Mouse (Mus musculus) olfactory bulb, adult 2 months (tissue): ENCODE results near the gene Zcchc24.

ENCODE experiments used
- CTCF ChIP-seq: fragments of 200-500 bp; IDR thresholded peaks from 2 replicates; pipeline ENCODE4 v1.5.1; 2012; ENCODE audit warnings: low read depth, mild to moderate bottlenecking, low read length, moderate library complexity; ENCODE audit not compliant: insufficient read depth
- POLR2A ChIP-seq: fragments of 200-500 bp; IDR thresholded peaks from 2 replicates; pipeline ENCODE4 v1.6.1; 2012; ENCODE audit warnings: mild to moderate bottlenecking, low read depth, low read length, moderate library complexity; ENCODE audit not compliant: insufficient read depth

GRCm38 (mm10) chr14:25734736-25735716 lies 33.8 kb downstream of the Zcchc24 start:
- TF ChIP-seq POLR2A (no peak), CTCF (no peak)
